Mouse (Mus musculus): Measurements from ENCODE around the gene Tgfbr2.

Gene Tgfbr2

DNA sequence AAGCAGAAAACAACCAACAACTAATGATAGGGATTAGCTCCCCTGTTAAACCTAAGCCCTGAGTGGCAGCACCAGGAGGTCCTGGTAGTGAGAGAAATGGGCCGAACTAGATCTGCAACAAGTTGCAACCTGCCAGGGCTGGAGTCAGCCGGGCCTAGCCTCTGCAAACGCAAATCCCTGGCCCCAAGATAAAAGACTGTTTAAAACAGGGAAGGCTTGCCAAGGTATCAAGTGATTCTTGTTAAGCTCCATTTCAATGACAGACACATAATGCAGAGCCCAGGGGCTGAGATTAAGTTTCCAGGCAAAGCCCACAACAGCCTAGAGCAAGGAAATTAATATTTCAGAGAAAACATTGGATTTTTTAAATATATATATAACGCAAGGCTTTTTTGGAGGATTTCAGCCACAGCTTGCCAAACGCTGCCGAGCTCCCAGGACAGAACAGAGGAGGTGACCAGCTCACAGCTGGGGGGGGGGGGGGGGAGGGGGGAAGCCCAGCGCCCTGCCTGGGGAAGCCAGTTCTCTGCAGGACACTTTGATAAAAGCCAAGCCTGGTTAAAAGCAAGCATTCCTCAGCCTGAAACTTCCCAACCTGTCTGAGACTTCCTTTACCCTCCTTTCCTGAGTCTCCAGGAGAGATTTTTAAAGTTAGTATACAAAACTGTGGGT, 24.3 kb downstream of the Tgfbr2 start:
- DNase-seq: no peak

DNA sequence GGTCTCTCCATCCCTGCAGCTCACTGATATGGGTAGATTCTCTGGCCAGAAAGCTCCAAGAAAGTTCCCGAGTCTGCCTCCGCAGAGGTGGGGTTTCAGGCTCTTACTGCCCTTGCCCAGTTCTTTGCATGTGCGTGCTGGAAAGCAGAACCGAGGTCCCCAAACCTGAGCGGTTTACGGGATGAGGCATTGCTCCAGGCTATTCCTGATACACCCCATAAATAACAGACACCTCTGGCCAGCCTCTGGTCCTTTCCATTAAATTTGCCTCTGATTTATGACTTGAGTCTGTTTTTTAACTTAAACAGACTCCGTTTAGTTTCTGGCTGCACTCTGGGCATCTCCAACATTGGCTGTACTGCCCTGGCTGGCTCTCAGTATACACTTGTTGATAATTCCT, 26.4 kb downstream of the Tgfbr2 start:
- DNase-seq: no peak

DNA sequence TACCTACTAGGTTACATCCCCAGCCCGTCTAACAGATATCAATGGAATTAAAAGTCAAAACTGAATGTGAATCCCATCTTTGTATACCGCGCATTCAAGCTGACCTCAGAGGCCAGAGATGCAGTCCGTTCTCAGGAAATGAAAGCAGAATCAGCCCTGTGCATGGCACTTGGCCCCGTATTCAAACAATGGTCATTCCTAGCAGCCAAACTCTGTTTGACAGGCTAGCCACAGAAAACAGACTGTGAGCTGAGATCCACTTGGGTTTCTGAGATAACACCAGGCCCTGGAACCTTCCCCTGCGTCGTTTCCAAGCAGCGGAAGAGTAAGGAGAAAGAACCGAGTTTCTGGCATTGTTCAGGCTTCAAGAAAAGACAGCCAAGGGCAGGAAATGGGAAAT, 28.9 kb downstream of the Tgfbr2 start:
- peak; percentile 34 for DNase-seq

DNA sequence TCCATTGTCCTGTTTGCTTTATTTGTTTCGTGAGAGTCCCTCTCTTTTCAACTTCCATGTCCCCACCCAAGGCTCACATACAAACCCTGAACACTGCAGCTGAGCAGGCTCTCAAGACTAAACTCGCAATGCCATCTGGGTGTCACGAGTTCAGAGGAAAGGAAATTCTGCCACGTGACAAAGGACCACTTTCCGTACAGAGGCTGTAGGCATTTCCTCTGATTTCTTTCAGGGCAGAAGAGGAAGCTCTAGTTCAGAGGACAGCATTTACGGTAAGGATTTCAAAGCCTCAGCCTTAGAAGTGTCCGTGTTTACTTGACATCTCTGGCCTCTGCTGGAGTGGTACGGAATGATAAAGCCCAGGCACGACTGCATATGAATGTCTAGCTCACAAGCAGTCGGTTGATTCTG, 29.9 kb downstream of the Tgfbr2 start:
- DNase-seq: no peak

DNA sequence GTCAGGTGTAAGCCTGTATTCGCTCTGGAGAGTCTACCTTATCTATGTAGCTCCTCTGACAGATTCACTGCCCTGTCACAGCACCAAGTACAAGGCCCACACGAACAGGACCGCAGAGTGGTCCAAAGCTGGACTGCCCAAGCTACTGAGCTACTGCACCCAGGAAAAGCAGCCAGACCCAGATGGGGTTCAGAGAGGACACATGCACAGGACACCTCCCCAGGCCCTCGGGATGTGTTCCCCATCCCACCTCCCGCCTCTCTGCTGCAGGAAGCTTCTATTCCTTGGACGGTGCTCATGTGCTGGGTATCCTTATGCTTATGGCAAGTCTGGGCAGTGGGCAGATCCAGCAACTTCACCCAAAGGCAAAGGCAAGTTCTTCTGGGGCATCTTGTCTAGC, 34.7 kb downstream of the Tgfbr2 start:
- DNase-seq: no peak

DNA sequence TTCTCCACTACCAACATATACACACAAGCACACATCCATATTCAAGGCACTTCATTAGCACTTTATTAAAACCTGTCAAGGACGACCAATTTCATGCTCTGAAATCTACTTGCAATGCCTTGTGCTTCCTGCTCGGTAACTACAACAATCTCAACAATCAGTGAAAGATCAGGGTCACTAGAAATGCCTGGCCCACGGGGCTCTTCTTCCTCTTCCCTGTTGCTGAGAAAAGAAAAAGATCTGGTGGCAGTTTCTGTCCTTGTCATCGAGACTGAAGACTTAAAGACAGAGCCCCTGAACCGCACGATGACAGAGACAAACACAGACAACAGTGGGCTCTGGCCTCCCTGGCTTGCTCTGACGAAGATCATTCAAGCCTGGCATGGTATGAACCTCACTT, 35.6 kb downstream of the Tgfbr2 start:
- no peak for DNase-seq

DNA sequence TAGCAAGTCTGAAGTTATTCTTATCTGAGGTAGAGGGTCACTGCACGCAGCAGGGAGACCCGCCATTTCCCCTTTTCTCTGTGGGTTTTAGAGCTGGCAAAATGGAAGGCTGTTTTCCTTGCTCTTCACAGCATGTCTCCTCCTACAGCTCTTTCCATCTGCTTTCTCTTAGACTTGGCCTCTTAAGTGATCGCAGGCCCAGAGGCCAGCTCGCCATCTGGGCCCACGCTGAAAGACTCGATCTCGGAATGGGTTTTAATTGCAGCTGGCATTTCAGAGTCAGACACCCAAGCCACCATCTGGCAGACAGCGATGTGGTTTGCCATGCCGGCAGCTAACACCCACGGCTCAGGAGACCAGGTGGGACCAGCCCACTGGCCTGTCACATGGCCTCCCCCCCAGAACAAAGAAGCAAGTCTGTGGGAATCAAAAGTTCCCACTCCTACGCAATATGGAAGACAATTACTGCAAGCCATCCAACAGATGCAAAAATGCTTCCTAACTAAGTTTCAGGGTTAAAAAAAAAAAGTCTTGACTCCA, 36.5 kb downstream of the Tgfbr2 start:
- no peak for DNase-seq

DNA sequence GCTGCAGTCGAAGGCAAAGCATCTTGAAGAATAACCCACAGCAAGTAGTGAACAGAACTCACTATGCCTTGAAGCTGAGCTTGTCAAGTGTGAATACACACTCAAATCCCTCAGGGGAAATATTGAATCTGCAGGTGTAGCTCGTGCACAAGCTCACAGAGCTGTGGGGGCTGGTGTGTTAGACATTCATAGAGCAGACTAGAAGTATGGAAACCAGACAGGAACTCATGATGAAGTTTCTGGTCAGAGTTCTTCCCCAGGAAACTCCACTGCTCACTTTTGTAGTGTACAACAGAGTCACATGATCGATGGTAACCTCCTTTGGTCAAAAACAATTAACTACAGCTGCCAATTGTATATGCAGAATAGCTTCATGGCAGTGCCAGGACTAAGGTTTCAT, 37.5 kb downstream of the Tgfbr2 start:
- DNase-seq: no peak

DNA sequence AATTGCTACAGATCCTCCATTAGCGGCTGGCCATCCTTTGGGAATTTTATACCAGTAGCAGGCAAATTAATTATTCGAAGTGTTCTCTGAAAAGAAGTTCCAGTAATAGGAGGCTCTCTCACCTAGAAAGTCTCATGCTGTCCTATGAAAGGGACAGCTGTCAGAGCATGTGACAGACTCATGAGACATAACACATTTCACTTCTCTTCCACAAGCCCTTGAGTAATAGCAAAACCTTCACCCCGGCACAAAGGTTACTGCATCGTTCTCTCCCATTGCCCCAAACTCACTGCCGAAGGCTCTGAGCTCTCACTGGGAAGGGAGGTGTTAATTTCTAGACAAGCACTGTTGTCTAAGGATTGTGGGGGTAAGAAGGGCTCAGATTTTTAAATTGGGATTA, 38.3 kb downstream of the Tgfbr2 start:
- no peak for DNase-seq

DNA sequence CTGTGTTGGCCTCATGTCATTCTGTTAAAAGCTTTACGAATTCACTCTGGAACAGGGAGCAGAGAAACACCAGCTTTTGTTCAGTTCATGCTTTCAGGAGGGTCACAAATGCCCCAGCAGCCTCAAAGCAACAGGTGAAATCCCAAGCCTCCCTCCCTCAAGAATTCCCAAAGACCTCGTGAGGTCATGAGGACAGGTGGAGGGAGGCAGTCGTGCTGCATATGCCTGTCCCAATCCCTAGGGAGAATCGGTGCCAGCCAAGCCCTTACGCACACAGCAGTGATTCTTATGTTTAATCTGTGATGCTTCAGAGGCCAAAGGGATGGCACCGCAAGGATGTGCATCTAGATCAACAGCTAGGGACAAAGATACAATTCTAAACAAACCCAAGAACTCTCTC, 39.0 kb downstream of the Tgfbr2 start:
- no peak for DNase-seq

DNA sequence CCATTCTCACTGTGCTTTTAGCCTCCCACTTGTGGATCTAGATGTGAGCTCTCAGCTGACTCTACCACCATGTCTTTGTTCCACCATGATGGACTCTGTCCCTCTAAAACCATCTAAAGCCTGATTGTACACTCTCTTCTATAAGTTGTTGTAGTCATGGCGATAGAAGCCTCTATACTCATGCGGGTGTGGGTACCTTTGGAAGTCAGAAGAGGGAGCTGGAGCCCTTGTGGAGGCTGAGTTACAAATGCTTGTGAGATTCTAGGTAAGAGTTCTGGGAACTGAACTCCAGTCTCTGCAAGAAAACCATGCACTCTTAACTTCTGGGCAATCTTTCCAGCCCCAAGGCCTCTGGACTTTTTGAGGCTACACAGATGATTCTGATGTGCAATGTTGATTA, 40.7 kb downstream of the Tgfbr2 start:
- no peak for DNase-seq

DNA sequence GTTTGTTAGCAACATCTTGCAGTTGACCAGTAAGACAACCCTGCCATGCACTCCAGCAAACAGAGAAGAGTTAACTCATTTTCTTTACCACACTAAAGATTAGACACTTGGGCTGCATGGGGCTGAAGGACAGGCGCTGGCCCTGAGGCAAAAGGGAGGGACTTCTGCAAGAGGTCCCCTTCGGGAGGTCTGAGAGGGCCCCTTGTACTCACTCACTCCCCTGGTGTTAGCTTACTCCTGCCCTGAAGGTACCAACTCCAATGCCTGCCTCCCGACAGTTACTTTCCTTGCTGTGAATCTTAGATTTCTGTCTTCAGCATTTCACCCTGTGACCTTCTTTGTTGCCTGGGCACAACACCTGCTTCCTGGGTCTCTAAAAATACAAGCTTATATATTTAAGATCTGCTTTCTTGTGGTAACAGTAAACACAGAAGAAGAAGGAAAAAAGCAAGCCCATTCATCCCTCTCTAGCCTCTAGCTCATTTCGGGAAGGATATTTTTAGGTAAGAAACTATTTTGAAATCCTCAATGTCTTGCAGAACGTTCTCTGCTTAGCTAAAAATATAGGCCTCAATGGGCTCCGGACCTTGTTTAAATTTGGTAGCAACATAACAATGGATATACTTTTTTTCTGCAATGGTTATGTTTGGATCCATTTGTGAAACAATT, 41.7 kb downstream of the Tgfbr2 start:
- DNase-seq: no peak

DNA sequence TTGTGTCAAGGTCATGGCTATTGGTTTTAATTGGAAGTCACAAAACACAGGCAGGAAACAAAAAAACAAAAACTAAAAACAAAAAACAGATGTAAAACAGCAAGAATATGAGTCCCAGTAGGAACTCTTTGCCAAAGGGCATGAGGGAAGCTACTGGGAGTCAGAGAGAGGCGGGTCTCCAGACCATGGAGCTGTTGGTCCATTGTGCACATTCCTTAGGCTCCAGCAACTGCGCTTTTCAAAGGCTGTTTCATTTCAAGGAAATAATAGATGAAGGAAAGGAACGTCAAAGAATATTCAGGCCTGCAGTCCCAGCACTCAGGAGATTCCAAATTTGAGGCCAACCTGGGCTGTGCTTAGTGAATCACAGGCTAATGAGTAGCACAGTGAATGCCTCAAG, 46.3 kb downstream of the Tgfbr2 start:
- no peak for DNase-seq

DNA sequence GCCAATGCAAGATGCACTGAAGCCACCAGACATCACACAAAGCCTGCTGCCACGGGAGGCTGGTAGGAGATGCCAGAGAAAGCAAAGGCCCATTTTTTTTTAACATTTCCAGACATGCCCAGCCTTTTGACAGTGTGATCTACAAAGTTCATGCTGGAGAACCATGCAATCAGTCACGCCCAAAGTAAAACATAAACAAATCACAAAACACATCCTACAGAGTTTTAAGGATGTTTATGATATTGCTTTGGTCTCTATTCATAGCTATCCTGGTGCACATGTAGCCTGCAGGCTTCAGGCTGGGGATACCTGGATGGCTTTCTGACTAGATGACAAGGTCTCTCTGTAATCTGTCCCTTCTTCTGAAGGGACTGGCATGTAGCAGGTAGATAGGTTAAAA, 46.8 kb downstream of the Tgfbr2 start:
- no peak for DNase-seq

DNA sequence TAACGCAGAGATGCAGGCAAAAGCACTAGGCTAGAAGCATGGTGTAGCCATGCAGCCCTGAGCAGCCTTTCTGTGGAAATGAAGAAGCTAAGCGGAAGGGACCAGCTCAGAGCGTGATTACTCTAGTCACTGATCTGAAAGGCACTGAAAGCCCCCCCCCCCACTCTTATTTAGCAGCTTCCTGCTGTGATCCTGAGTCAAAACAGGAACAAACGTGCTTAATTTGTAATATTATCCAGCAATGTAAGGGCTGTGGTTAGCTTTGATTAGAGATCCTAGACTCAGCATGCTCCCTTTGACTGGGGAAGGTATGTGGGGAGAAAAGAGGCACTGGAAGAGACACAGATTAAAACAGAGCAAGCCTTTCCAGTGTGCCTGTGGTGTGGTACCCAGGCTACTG, 48.7 kb downstream of the Tgfbr2 start:
- DNase-seq: no peak

DNA sequence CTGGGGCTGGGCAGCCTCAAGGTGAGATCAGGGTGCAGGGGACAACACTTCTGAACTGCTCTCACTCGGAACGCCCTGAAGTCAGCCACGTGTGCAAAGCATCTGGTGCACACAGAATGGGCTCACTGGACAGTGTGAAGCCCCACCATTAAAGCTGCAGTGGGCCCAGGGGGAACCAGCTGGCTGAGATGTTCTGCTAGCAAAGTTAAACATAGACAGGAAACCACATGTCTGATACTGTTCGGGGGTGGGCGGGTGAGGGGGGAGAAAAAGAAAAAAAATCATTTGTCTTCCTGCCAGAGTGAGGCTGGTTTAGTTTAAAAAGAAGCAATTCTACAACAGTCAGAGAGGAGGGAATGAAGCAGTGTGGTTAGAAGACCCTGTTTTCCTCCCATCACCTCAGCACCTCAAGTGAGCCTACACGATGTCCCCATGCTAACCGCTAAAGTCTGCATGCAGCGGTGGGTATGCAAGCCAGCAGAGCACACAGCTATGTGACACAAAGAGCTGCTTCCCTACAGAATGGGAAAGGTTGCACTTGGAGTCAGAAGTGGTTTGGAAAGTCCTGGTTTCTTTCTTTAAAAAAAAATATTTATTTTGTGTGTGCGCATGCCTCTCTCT, 52.1 kb downstream of the Tgfbr2 start:
- no peak for DNase-seq

DNA sequence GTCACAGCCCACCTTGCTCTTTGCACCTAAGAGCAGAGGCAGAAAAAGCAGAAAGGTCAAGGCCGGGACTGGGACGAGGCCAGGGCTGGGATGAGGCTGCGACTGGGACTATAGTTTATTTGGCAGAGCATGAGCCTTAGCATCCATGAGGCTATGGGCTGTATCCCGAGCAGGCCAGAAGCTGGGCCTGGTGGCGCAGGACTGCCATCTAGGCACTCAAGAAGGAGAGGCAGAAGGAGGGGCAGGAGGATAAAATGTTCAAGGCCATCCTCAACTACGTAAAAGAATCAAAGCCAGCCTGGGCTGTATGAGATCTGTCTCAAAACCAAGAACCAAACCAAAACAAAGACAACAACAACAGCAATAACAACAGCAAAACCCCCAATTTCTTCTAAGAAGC, 52.6 kb downstream of the Tgfbr2 start:
- no peak for DNase-seq

DNA sequence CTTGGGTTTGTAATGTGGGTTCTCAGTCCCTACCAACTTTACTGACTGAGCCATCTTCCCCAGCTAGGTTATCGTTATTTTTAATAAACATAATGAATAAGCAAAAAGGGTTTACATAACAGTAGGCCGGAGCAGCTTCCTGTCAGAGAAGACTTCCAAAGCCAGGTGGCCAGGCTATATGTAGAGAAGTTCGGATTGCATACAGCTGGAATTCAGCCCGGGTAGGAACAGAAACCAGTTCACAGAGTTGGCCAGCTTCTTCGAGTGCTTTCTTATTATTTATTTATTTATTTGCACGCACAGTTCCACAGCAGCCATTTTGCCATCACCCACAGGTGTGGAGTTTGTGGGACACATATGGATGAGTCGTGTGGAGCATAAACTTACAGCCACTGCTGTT, 53.7 kb downstream of the Tgfbr2 start:
- DNase-seq: no peak

DNA sequence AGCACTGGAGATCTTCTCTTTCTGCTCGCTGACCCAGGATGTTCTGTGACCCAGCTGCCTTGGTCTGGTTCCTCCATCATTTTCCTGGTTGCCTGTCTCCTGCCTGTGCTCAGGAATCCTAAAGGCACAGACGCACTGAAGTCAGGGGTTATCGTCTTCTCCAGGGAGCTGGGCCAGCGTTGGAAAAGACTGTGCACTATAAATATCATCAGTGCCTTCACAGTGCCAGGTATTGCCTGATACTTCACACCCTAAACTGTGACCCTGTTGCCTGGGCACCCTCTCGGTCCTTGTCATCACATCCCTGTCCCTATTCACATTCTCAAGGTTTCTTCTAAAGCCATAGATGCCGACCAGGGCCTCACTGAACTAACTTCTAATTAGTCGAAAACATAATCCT, 55.2 kb downstream of the Tgfbr2 start:
- no peak for DNase-seq

DNA sequence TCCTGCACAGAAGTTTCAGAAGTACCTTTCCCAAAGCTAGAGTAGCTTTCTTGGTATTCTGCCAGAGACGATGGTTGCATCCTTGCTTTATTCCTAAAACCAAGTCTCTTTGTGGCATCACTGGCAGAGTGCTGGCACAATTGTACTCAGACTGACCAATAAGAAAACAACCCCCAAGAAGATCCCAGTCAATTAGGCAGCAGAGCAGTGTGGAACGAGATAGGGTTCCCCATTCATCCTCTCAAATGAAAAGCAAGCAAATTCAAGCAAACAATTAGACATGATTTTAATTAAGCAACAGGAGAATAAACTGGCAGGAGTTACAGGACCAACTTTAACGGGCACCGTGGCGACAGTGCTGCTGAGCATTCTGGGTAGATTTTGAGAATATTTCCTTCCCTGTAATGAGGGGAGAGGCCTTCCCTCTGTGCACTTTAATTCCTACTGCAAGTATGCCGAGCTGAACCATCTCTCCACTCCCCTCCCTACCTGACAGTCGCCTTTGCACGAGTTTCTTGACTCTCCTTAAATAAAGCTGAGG, 56.8 kb downstream of the Tgfbr2 start:
- no peak for DNase-seq

DNA sequence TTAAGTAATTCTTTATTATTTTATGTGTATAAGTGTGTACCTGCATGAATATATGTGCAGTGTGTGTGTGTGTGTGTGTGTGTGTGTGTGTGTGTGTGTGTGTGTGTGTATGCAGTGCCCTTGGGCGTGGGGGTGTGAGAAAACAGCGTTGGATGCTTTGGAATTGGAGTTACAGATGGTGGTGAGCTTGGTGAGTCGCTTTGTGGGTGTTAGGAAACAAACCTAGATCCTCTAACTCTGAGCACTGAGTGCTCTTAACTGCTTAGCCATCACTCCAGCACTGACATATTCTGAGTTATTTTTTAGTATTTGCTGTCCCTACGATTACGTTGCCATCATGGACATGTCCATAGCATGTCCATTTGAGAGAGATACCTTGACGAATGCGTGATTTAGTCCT, 59.3 kb downstream of the Tgfbr2 start:
- no peak for DNase-seq

DNA sequence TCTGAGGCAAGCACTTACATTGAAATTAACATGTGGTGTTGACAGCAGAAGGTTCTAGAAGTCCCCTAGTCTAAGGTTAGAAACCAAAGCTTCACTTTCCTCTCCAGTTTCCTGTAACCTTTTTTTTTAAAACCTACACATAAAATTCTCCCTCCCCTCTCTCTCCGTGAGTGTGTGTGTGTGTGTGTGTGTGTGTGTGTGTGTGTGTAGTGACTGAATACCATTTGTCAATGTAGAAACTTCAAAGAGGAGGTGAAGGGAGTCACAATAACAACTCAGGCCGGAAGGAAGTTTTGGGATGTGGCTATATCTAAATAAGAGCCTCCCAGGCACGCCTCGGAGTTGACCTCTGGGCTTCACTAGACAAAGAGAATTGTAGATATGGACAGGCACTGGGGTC, 60.8 kb downstream of the Tgfbr2 start:
- DNase-seq: peak; percentile 37

DNA sequence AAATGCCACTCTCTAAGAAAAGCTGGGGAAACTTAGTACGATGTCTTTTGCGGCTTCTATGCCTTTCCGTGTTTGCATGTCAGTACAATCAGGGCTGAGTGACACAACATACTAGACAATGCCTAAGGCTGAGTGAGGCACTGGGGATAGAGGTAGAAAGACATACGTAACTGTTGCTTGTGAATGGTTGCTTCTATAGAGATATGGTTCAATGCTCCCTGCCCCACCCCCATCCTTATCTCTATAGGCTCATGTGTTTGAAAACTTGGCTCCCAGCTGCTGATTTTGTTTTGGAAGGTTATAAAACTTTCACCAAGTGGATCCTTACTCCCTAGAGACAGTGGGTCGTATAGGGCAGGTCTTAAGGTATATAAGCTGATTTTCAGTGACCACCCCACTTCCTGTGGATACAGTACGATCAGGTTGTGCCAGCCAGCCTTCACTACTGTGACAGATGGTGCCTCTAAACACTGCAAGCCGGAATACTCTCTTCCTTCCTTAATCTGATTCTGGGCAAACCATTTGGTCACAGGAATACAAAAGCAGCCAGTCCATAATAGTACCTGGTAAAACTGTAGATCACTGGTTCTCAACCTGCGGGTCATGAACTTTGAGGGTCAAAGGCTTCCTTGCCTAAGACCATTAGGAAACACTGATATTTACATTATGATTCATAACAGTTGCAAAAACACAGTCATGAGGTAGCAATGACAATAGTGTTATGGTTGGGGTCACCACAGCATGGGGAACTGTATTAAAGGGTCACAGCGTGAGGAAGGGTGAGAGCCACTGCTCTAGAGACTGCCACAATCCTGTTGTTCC, 63.8 kb downstream of the Tgfbr2 start:
- no peak for DNase-seq
